8 mouse cellular contexts compared by ENCODE assay signal in the genomic region with DNA sequence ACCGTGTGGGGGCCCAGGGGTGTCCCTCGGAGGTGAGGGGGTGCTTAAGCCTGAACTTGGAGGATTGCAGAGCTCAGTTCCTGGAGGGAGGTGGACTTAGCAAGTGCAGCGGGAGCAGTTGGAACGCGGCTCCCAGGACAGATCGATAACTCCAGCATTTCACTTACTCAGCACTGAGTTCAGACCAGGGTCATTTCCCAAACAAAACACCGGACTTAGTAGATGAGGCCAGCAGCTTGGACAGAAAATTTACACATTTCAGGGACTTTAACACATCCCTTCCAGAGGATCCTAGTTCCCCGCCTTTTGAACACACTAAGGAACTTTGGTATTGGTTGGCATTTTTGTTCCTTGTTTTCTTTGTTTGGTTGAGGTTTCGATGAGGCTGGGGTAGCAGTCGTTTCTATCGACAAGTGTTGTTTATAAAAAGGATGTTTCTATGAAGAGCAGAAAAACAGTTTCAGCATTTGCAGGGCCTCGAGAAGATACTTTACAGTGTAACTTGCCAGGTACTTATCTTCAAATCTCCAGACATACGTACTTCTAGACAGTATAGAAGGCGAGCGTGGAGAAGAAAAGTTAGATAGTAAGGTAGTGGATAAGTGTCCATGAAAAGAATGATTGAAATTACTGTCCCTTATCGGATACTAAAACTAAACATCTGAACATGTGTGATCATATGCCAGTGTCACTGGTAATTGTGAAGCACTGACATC. TPM values are rescaled to one million over a fixed set of nuclear protein-coding genes. Genes with fewer than 3 reads are reported as not detected.
DNase-seq lines count a peak whose midpoint lies in the region; ATAC-seq and TF ChIP-seq lines count a peak whose summit lies in the region.

No protein-coding gene starts in this region.

- intact Hi-C loops in heart, adult 2 months (cut with DNase I) = loop anchor here (10.0 kb wide), 1 partner anchor 932 kb away; the partner anchor contains the start of gene Lrrc3b
- intact Hi-C loops in heart, postnatal 36 days (cut with DNase I) = loop anchor here (1.0 to 2.0 kb wide), 2 partner anchors 12 to 118 kb away; partner anchors contain the start of genes Ngly1 and Oxsm

- peak overlapping the region; percentile 87 for H3K27ac ChIP-seq in heart, adult 2 months
- peak overlapping the region; percentile 98 for H3K27ac ChIP-seq in embryonic facial prominence, embryonic 15.5 days (replicated peaks)
- H3K27ac ChIP-seq in limb, embryonic 11.5 days (replicated peaks; ENCODE audit: low read depth, low read length) = peak overlapping the region; percentile 97
- H3K27ac ChIP-seq in neural tube, embryonic 13.5 days (replicated peaks) = peak overlapping the region; percentile 99

- H3K4me2 ChIP-seq in embryonic facial prominence, embryonic 15.5 days (replicated peaks) = peak overlapping the region; percentile 58
- peak overlapping the region; percentile 72 for H3K4me2 ChIP-seq in limb, embryonic 11.5 days (ENCODE audit: low read depth, severe bottlenecking)
- peak overlapping the region; percentile 85 for H3K4me2 ChIP-seq in neural tube, embryonic 13.5 days

- TF ChIP-seq CTCF in heart, adult 2 months (IDR thresholded peaks at IDR 0.05) = no peak

- H3K9ac ChIP-seq in heart, adult 2 months (ENCODE audit: low read depth, low read length) = peak overlapping the region; percentile 89
- H3K9ac ChIP-seq in embryonic facial prominence, embryonic 15.5 days = peak overlapping the region; percentile 95
- H3K9ac ChIP-seq in limb, embryonic 11.5 days (ENCODE audit: low read length) = peak overlapping the region; percentile 99
- H3K9ac ChIP-seq in neural tube, embryonic 13.5 days = peak overlapping the region; percentile 100

- WGBS in heart, adult 2 months = 1% methylated on average over 16 of the region's 16 CpGs
- WGBS in embryonic facial prominence, embryonic 15.5 days = 5% methylated on average over 16 of the region's 16 CpGs
- WGBS in limb, embryonic 11.5 days = 20% methylated on average over 16 of the region's 16 CpGs
- 16% methylated on average over 16 of the region's 16 CpGs for WGBS in neural tube, embryonic 13.5 days

- TF ChIP-seq EP300 in heart, adult 2 months (IDR thresholded peaks at IDR 0.05; ENCODE audit: insufficient read depth, low read depth, low read length) = no peak

- no peaks in the 10 kb centered on the region for H3K9me3 ChIP-seq in embryonic facial prominence, embryonic 15.5 days (replicated peaks)
- no peaks in the 10 kb centered on the region for H3K9me3 ChIP-seq in limb, embryonic 11.5 days (ENCODE audit: control insufficient read depth, low read length)
- H3K9me3 ChIP-seq in neural tube, embryonic 13.5 days = no peaks in the 10 kb centered on the region

- no peak for TF ChIP-seq POLR2A in heart, adult 2 months (IDR thresholded peaks at IDR 0.05; ENCODE audit: insufficient read depth, low read depth, low read length)

- H3K4me1 ChIP-seq in heart, adult 2 months (ENCODE audit: control insufficient read depth, insufficient read depth, low read length) = peaks cover 6% of the 10 kb centered on the region
- peaks cover 20% of the 10 kb centered on the region for H3K4me1 ChIP-seq in embryonic facial prominence, embryonic 15.5 days
- H3K4me1 ChIP-seq in limb, embryonic 11.5 days (ENCODE audit: control insufficient read depth, insufficient read depth, low read length) = 0 out of 2 replicates have a peak, but pooled peaks cover 5% of the 10 kb centered on the region
- peaks cover 32% of the 10 kb centered on the region for H3K4me1 ChIP-seq in neural tube, embryonic 13.5 days (replicated peaks)

- no peaks in the 10 kb centered on the region for H3K79me2 ChIP-seq in heart, adult 2 months (replicated peaks; ENCODE audit: control insufficient read depth, insufficient read depth, low read length)

- H3K4me3 ChIP-seq in heart, adult 2 months = peak overlapping the region; percentile 96
- H3K4me3 ChIP-seq in embryonic facial prominence, embryonic 15.5 days (replicated peaks) = peak overlapping the region; percentile 91
- peak overlapping the region; percentile 78 for H3K4me3 ChIP-seq in limb, embryonic 11.5 days (ENCODE audit: low read depth, low read length)
- peak overlapping the region; percentile 96 for H3K4me3 ChIP-seq in neural tube, embryonic 13.5 days

- DNase-seq in heart, adult 2 months = no peak
- no peak for DNase-seq in heart, postnatal 36 days
- peak; percentile 30 for DNase-seq in CD4-positive helper T cell, adult 2 months (ENCODE audit: low read depth, low spot score)
- no peak for DNase-seq in limb, embryonic 11.5 days (ENCODE audit: low spot score)
- no peak for DNase-seq in urinary bladder, postnatal 25 days (ENCODE audit: low spot score)
- DNase-seq in frontal cortex, postnatal 10 days (ENCODE audit: low spot score in 2 of 2) = no peak

- ATAC-seq in embryonic facial prominence, embryonic 15.5 days (ENCODE audit: insufficient number of reproducible peaks, low FRiP score, low TSS enrichment, low read depth) = no peak
- ATAC-seq in limb, embryonic 11.5 days (ENCODE audit: insufficient number of reproducible peaks, low FRiP score, low TSS enrichment, low read depth) = peak; percentile 2
- 0 out of 2 replicates have a peak, but pooled peaks have one; percentile 2 for ATAC-seq in neural tube, embryonic 13.5 days (ENCODE audit: low read depth)

- H3K27me3 ChIP-seq in heart, adult 2 months (ENCODE audit: control insufficient read depth, insufficient read depth, low read length) = no peaks in the 10 kb centered on the region
- H3K27me3 ChIP-seq in embryonic facial prominence, embryonic 15.5 days = no peaks in the 10 kb centered on the region
- no peaks in the 10 kb centered on the region for H3K27me3 ChIP-seq in limb, embryonic 11.5 days (ENCODE audit: control insufficient read depth, insufficient read depth, low read length)
- no peaks in the 10 kb centered on the region for H3K27me3 ChIP-seq in neural tube, embryonic 13.5 days

- H3K36me3 ChIP-seq in heart, adult 2 months (ENCODE audit: control insufficient read depth, insufficient read depth, low read length) = peaks cover 17% of the 10 kb centered on the region
- H3K36me3 ChIP-seq in embryonic facial prominence, embryonic 15.5 days = no peaks in the 10 kb centered on the region
- no peaks in the 10 kb centered on the region for H3K36me3 ChIP-seq in limb, embryonic 11.5 days (ENCODE audit: control insufficient read depth, insufficient read depth, low read length)
- H3K36me3 ChIP-seq in neural tube, embryonic 13.5 days = no peaks in the 10 kb centered on the region

RNA-seq across cellular contexts. Expression of gene Top2b, which starts 1.4 kb away (rescaled TPM):
- total RNA-seq in heart, adult 2 months (2021) = 10 to 100 TPM; 49.1 to 55.1 TPM
- polyA plus RNA-seq in heart, adult 2 months (2012; rRNA removed) = 9.9 and 30.3 TPM in 2 replicates
- 10 to 100 TPM; 51.0 to 67.2 TPM for total RNA-seq in heart, postnatal 36 days (2021)
- polyA plus RNA-seq in embryonic facial prominence, embryonic 15.5 days (2015; fragmentation: Nextera tagmentation; extraction: Ambion mirVana) = 46.0 and 49.1 TPM in 2 replicates
- 155 and 168 TPM in 2 replicates for polyA plus RNA-seq in limb, embryonic 11.5 days (2014; fragmentation: Nextera tagmentation; extraction: Ambion mirVana)
- polyA plus RNA-seq in neural tube, embryonic 13.5 days (2015; fragmentation: Nextera tagmentation; extraction: Ambion mirVana) = 84.7 and 90.6 TPM in 2 replicates
